ENCODE assay signal across 9 mouse cellular contexts in genomic region chr13:89551502-89551901, GRCm38 (mm10). TPM values are rescaled to one million over a fixed set of nuclear protein-coding genes. Genes with fewer than 3 reads are reported as not detected.
DNase-seq lines count a peak whose midpoint lies in the region; ATAC-seq and TF ChIP-seq lines count a peak whose summit lies in the region.
"Had no signal": no experiment of that assay in that cellular context is flagged by ENCODE, and none has a peak within 500 bp of the region (broad histone marks: within the 10 kb centered on the region; RNA-seq: fewer than 3 reads in every experiment).

No protein-coding gene starts in this region.

- no peaks in the 10 kb centered on the region for H3K4me1 ChIP-seq in stomach, postnatal 0 days (replicated peaks; ENCODE audit: control insufficient read depth, insufficient read depth)
- H3K4me1 ChIP-seq: stomach, embryonic 15.5 days had no signal

- no peak overlapping the region for H3K9ac ChIP-seq in stomach, postnatal 0 days (ENCODE audit: low read length)
- H3K9ac ChIP-seq: stomach, embryonic 15.5 days had no signal

- no peak overlapping the region for H3K27ac ChIP-seq in layer of hippocampus, adult 2 months
- no peak overlapping the region for H3K27ac ChIP-seq in stomach, postnatal 0 days (replicated peaks)
- H3K27ac ChIP-seq: stomach, embryonic 15.5 days had no signal

- DNase-seq in embryo, embryonic 10 days (ENCODE audit: low spot score), result peak; percentile 24
- no peak for DNase-seq in embryo, embryonic 9.5 days (ENCODE audit: extremely low spot score)
- peak in 1 of 2 experiments; percentile 34 for DNase-seq in layer of hippocampus, adult 2 months (ENCODE audit: low spot score in 2 of 2)
- DNase-seq in layer of hippocampus, adult 8-10 months (ENCODE audit: low spot score in 2 of 2), result no peak
- DNase-seq in thymus, postnatal 4 days, result peak; percentile 26
- no peak for DNase-seq in thymus, postnatal 0 days (ENCODE audit: low spot score)
- no peak for DNase-seq in stomach, postnatal 0 days (ENCODE audit: low spot score)

- no peaks in the 10 kb centered on the region for H3K36me3 ChIP-seq in stomach, postnatal 0 days (ENCODE audit: control insufficient read depth, insufficient read depth, low read length)
- H3K36me3 ChIP-seq: stomach, embryonic 15.5 days had no signal

- 14% methylated on average over 1 of the region's 1 CpGs for WGBS in stomach, postnatal 0 days

- no peaks in the 10 kb centered on the region for H3K27me3 ChIP-seq in stomach, postnatal 0 days (ENCODE audit: control insufficient read depth, insufficient read depth, low read length)
- H3K27me3 ChIP-seq: stomach, embryonic 15.5 days had no signal

- H3K4me2 ChIP-seq in stomach, postnatal 0 days (replicated peaks; ENCODE audit: low read depth), result no peak overlapping the region
- H3K4me2 ChIP-seq: stomach, embryonic 15.5 days had no signal

- no peaks in the 10 kb centered on the region for H3K9me3 ChIP-seq in stomach, postnatal 0 days (ENCODE audit: control insufficient read depth, low read length)
- H3K9me3 ChIP-seq: stomach, embryonic 15.5 days had no signal

- TF ChIP-seq CTCF in layer of hippocampus, adult 2 months (conservative IDR thresholded peaks at IDR 0.05), result peak; percentile 89
- TF ChIP-seq CTCF in stomach, postnatal 0 days (IDR thresholded peaks at IDR 0.05; ENCODE audit: low read depth), result peak; percentile 71

- ATAC-seq in stomach, postnatal 0 days (ENCODE audit: low FRiP score, low TSS enrichment), result no peak
- ATAC-seq in megakaryocyte, adult 5-6 weeks (ENCODE audit: poor library complexity, severe bottlenecking), result no peak

- TF ChIP-seq EP300 in stomach, postnatal 0 days (optimal IDR thresholded peaks at IDR 0.05), result no peak

- H3K4me3 ChIP-seq in layer of hippocampus, adult 2 months, result no peak overlapping the region
- no peak overlapping the region for H3K4me3 ChIP-seq in stomach, postnatal 0 days (ENCODE audit: low read depth, low read length)
- H3K4me3 ChIP-seq: stomach, embryonic 15.5 days had no signal

RNA-seq across cellular contexts. Expression of gene Hapln1, which starts 11.9 kb away (rescaled TPM):
- total RNA-seq in layer of hippocampus, adult 2 months (2021), result 10 to 100 TPM; 33.1 to 33.4 TPM
- total RNA-seq in layer of hippocampus, adult 8-10 months (2022), result 10 to 100 TPM; 26.1 to 34.6 (median 33.0) TPM
- polyA plus RNA-seq in thymus, postnatal 0 days (2015; fragmentation: Nextera tagmentation; extraction: Ambion mirVana), result 0.10 and 0.19 TPM in 2 replicates
- polyA plus RNA-seq in stomach, postnatal 0 days (2015; fragmentation: Nextera tagmentation; extraction: Ambion mirVana), result 0.61 and 0.90 TPM in 2 replicates
- total RNA-seq in megakaryocyte, adult 5-6 weeks (2015), result 0.25 TPM in 1 of 2 replicates, not detected in the other
- total RNA-seq in megakaryocyte, adult 5-6 weeks (2017), result not detected in 2 replicates

Comparison
In these comparisons a context has a peak if more than half of its experiments do, and no peak if none do; other contexts are left out.
1. DNase-seq: peak in embryo, embryonic 10 days (single experiment) and thymus, postnatal 4 days (single experiment); none in embryo, embryonic 9.5 days (single experiment), layer of hippocampus, adult 8-10 months (0 of 2), thymus, postnatal 0 days (single experiment) and stomach, postnatal 0 days (single experiment).
2. RNA of gene Hapln1, which starts 11.9 kb away (total RNA-seq): 26.1 to 34.6 TPM in layer of hippocampus, adult 8-10 months and 33.1 to 33.4 TPM in layer of hippocampus, adult 2 months; 0.25 TPM in megakaryocyte, adult 5-6 weeks; every median in the first group is over 10 times any median in the second.